Mouse (Mus musculus) MEL (cell line): ENCODE measurements around the gene Mcu.

Experiments
- GATA1 ChIP-seq: IDR thresholded peaks from 2 replicates; pipeline ENCODE4 v1.6.1; 2011; ENCODE audit warnings: low read depth, low read length, improper control_type of control experiment
- POLR2A ChIP-seq, 2 experiments: IDR thresholded peaks; 2 replicates each; pipeline ENCODE4 v1.6.1; 2011 to 2012; ENCODE audit warnings: low read length in 2 of 2, mild to moderate bottlenecking in 2 of 2, control low read depth in 1 of 2, improper control_type of control experiment in 1 of 2, low read depth in 1 of 2, moderate library complexity in 1 of 2; ENCODE audit not compliant: control insufficient read depth in 1 of 2, insufficient read depth in 1 of 2, poor library complexity in 1 of 2

- TF ChIP-seq POLR2A (IDR thresholded peaks at IDR 0.05; ENCODE audit: control insufficient read depth in 1 of 2, insufficient read depth in 1 of 2, low read depth in 1 of 2, low read length in 2 of 2, poor library complexity in 1 of 2): no peak
- TF ChIP-seq GATA1: no peak
Measured at GRCm38 (mm10) chr10:59602043-59602442, 14.4 kb downstream of the Mcu start.
